Mouse (Mus musculus): Measurements from ENCODE around the gene Trmt44. TPM values are rescaled to one million over a fixed set of nuclear protein-coding genes. Genes with fewer than 3 reads are reported as not detected.

Gene Trmt44
- polyA plus RNA-seq, 1 experiment from 2014 or later, result 5.3 TPM

DNA sequence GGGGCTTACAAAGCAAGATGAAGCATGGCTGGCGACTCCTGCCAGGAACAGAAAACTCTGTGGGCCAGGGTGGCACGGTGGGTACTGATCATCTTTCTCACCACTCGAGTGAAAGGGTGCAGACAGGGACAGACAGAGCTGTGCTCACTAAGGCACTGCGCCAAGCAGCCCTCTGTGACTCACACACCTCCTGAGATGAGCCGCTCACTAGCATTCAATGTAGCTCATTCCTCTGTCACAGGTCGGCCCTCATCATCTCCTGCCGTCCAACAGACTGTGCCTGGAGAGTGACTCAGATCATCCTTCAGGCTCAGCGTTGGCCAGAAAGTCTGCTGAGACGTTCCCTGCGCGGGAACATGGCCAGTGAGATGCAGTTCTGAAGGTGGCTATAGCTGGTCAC is 58.1 kb downstream of the Trmt44 start:
- no peaks in the 10 kb centered on the region for H3K36me3 ChIP-seq (ENCODE audit: control insufficient read depth, insufficient read depth)
- no peaks in the 10 kb centered on the region for H3K4me1 ChIP-seq (ENCODE audit: control insufficient read depth, insufficient read depth, low read length)
- H3K9me3 ChIP-seq (replicated peaks; ENCODE audit: control insufficient read depth, low read length), result no peaks in the 10 kb centered on the region
- H3K27ac ChIP-seq (ENCODE audit: low read length), result no peak overlapping the region
- H3K4me2 ChIP-seq (ENCODE audit: low read depth, low read length), result no peak overlapping the region
- peaks cover 23% of the 10 kb centered on the region for H3K27me3 ChIP-seq (ENCODE audit: control insufficient read depth, insufficient read depth, low read length)
- H3K4me3 ChIP-seq (ENCODE audit: low read length), result no peak overlapping the region
- ATAC-seq (replicated peaks; ENCODE audit: extremely low read depth, insufficient read depth, low FRiP score), result no peak
- H3K9ac ChIP-seq (ENCODE audit: low read length), result no peak overlapping the region
- WGBS, result 77% methylated on average over 11 of the region's 11 CpGs

GRCm38 (mm10) chr5:35510589-35510988 is 64.3 kb downstream of the Trmt44 start:
- Histone ChIP-seq H3K4me1 (ENCODE audit: control insufficient read depth, insufficient read depth, low read length) (no peaks in the 10 kb centered on the region), H3K4me2 (ENCODE audit: low read depth, low read length) (no peak overlapping the region), H3K9me3 (replicated peaks; ENCODE audit: control insufficient read depth, low read length) (no peaks in the 10 kb centered on the region), H3K27ac (ENCODE audit: low read length) (no peak overlapping the region), H3K9ac (ENCODE audit: low read length) (no peak overlapping the region), H3K27me3 (ENCODE audit: control insufficient read depth, insufficient read depth, low read length) (peaks cover 13% of the 10 kb centered on the region), H3K36me3 (ENCODE audit: control insufficient read depth, insufficient read depth) (no peaks in the 10 kb centered on the region), H3K4me3 (ENCODE audit: low read length) (no peak overlapping the region)
- no peak for ATAC-seq (replicated peaks; ENCODE audit: extremely low read depth, insufficient read depth, low FRiP score)
- 12% methylated on average over 5 of the region's 5 CpGs for WGBS

Other genes with a start within 250 kb of the Trmt44 start
- gene Hmx1, start 186.0 kb downstream of the Trmt44 start, polyA plus RNA-seq (2015; fragmentation: Nextera tagmentation; extraction: Ambion mirVana), result not detected in 2 replicates
- 7.7 and 7.9 TPM in 2 replicates for gene Cpz, start 49.4 kb downstream of the Trmt44 start, polyA plus RNA-seq (2015; fragmentation: Nextera tagmentation; extraction: Ambion mirVana)
- gene Acox3, start 8.0 kb upstream of the Trmt44 start, polyA plus RNA-seq (2015; fragmentation: Nextera tagmentation; extraction: Ambion mirVana), result 11.2 and 12.4 TPM in 2 replicates
- gene Htra3, start 104.7 kb upstream of the Trmt44 start, polyA plus RNA-seq (2015; fragmentation: Nextera tagmentation; extraction: Ambion mirVana), result 16.3 and 17.2 TPM in 2 replicates
- 8.3 and 10.0 TPM in 2 replicates for gene Sh3tc1, start 164.9 kb upstream of the Trmt44 start, polyA plus RNA-seq (2015; fragmentation: Nextera tagmentation; extraction: Ambion mirVana)
- gene Ablim2, start 182.8 kb upstream of the Trmt44 start, polyA plus RNA-seq (2015; fragmentation: Nextera tagmentation; extraction: Ambion mirVana), result 4.7 and 7.3 TPM in 2 replicates

Measured in heart, embryonic 16.5 days (tissue).